Mouse (Mus musculus) forebrain, embryonic 12.5 days (tissue): ENCODE measurements at regions not wholly inside any gene's neighbourhood (a gene's known extent, or its start where the extent isn't known, plus 50 kb on each side); places are given as distances from the start of the nearest gene placed in this dataset. TPM values are rescaled to one million over a fixed set of nuclear protein-coding genes. Genes with fewer than 3 reads are reported as not detected.

Source experiments
- ATAC-seq: fragments of 200-750 bp; cut with Nextera tagmentation; 2 replicates; pipeline ENCODE4 v1.8.0; 2017; ENCODE audit warnings: moderate TSS enrichment; ENCODE audit not compliant: low FRiP score
- H3K27ac ChIP-seq: fragments of 300-500 bp; sonication (generic); 2 replicates; pipeline ENCODE4 v1.5.1; 2016; ENCODE audit warnings: mild to moderate bottlenecking
- H3K27me3 ChIP-seq: fragments of 300-500 bp; sonication (generic); 2 replicates; pipeline ENCODE4 v1.6.1; 2016; ENCODE audit warnings: mild to moderate bottlenecking
- H3K36me3 ChIP-seq: fragments of 300-500 bp; sonication (generic); replicated peaks from 2 replicates; pipeline ENCODE4 v1.6.1; 2016; ENCODE audit warnings: mild to moderate bottlenecking
- H3K4me1 ChIP-seq: fragments of 300-500 bp; sonication (generic); 2 replicates; pipeline ENCODE4 v1.6.1; 2016
- H3K4me2 ChIP-seq: fragments of 300-500 bp; sonication (generic); 2 replicates; pipeline ENCODE4 v1.6.1; 2016; ENCODE audit warnings: mild to moderate bottlenecking, moderate library complexity
- H3K4me3 ChIP-seq: fragments of 300-500 bp; sonication (generic); replicated peaks from 2 replicates; pipeline ENCODE4 v1.5.1; 2016; ENCODE audit warnings: mild to moderate bottlenecking
- H3K9ac ChIP-seq: fragments of 300-500 bp; sonication (generic); 2 replicates; pipeline ENCODE4 v1.6.1; 2016; ENCODE audit warnings: mild to moderate bottlenecking
- H3K9me3 ChIP-seq: fragments of 300-500 bp; sonication (generic); 2 replicates; pipeline ENCODE4 v1.6.1; 2016
- WGBS: fragments of 180-500 bp; shearing (Covaris S2); methylation state at CpG from one replicate; pipeline ENCODE4 v1.1.7; 2016; 5-methylcytosine and 5-hydroxymethylcytosine counted together
- microRNA-seq: library from miRNA; unstranded; fragments of <30 nt; microRNA quantifications from one replicate; pipeline ENCODE4, GENCODE M21; 2017

DNA sequence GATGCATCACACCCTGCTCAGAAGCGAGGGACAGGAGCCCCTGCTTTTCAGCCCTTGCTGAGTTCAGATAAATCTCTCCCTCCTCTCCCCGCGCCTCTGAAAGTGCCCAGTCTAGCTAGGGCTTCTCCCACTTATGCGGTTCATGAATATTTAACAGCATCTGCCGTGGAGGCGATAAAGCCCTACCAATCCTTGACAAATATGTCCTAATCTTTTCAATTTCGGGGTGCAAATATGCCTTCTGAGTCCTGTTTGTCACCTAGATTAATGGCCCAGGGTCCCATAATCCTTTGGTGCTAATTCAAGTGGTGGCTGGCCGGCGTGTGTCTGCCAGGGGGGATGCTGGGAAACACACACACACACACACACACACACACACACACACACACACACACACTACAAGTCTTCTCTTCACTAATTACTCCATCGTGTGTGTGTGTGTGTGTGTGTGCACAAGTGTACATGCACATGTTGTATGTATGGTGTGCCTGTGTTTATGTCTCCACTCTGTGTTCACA, 65.5 kb upstream of the Lhx5 start:
- ATAC-seq, result peak; percentile 75
- Histone ChIP-seq H3K9ac (peak overlapping the region; percentile 2; the same call in 1 of the 2 replicates), H3K27ac (peak overlapping the region; percentile 79), H3K4me2 (no peak overlapping the region; the same call in 1 of the 2 replicates), H3K9me3 (no peaks in the 10 kb centered on the region), H3K4me3 (no peak overlapping the region), H3K36me3 (no peaks in the 10 kb centered on the region), H3K4me1 (peaks cover 19% of the 10 kb centered on the region), H3K27me3 (0 out of 2 replicates have a peak, but pooled peaks cover 4% of the 10 kb centered on the region)
- WGBS, result 32% methylated on average over 10 of the region's 10 CpGs

DNA sequence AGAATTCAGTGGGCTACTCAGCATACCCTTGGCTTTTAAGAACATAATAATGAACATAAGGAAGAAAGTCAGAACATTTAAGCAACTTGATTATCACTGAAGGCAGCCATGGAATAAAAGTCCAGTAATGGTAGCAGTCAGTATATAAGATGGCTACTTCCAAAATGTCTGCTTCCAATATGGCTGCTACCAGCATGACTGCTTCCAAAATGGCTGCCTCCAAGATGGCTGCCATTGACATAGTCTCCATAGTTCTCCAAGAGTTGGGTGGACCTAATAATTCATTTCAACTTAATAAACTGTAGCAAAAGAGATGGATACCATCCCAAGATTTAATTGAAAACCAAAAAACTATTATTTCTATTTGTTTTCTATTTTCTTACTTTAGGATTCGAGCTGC, 62.7 kb upstream of the Lhx5 start:
- WGBS, result 89% methylated on average over 1 of the region's 1 CpGs
- ATAC-seq, result no peak

DNA sequence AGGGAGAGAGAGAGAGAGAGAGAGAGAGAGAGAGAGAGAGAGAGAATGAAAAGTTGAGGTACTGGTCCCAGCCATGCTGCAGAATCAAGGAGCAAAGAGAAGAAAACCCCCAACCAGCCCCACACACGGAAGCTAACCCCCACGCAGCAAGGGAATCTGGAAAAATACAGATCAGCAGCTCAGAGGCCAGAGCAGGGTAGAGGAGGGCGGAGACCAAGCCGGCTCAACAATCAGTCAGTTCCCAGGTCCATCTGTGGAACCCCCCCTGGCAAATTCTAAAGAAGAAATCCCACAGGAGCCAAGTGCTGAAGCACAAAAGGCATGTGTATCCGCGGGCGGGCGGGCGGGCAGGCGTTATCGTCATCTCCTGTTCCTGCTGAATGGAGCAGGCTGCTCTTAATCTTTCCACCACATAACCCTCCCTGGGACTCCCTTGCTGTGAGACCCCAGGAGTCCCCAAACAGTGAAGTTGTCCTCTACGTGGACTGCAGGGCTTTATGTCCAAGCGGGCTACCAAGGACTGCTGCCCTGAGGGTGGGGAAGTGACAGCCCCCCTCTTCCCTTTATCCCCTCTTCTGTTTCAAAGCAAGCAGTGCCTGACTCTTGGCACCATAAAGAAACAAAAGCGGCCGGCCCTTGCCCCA, 60.2 kb upstream of the Lhx5 start:
- no peak; the same call in 1 of the 2 replicates for ATAC-seq
- Histone ChIP-seq H3K27ac (peak overlapping the region; percentile 57; the same call in 1 of the 2 replicates), H3K9ac (peak overlapping the region; percentile 0; the same call in 1 of the 2 replicates), H3K4me3 (no peak overlapping the region), H3K27me3 (peaks cover 14% of the 10 kb centered on the region; the same call in 1 of the 2 replicates), H3K4me2 (peak overlapping the region; percentile 34), H3K4me1 (peaks cover 16% of the 10 kb centered on the region), H3K9me3 (no peaks in the 10 kb centered on the region), H3K36me3 (no peaks in the 10 kb centered on the region)
- 2% methylated on average over 15 of the region's 15 CpGs for WGBS

More for the DNA sequence above, 62.7 kb upstream of the Lhx5 start:
- Histone ChIP-seq H3K27ac (no peak overlapping the region), H3K9ac (no peak overlapping the region), H3K4me3 (no peak overlapping the region), H3K4me1 (peaks cover 27% of the 10 kb centered on the region), H3K4me2 (no peak overlapping the region), H3K27me3 (0 out of 2 replicates have a peak, but pooled peaks cover 12% of the 10 kb centered on the region), H3K36me3 (no peaks in the 10 kb centered on the region), H3K9me3 (no peaks in the 10 kb centered on the region)

DNA sequence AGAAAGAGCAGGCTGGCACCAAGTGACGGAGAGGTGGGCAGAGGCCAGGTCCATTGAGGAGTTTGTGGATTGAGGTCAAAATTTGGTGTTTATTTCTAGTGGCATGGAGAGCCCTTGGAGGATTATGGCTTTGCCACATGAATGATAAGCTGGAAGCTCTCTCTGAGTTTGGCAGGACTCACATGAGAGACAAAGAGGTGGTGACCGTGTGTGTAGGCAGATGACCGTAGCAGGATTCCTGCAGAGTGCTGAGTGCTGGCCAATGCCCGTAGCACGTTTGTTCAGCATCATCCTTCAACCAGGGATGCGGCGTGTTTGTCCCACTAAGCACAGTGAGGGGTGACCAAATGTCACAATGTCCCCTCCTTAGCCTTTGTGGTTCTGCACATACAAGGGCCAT, 58.1 kb upstream of the Lhx5 start:
- Histone ChIP-seq H3K36me3 (no peaks in the 10 kb centered on the region), H3K27me3 (peaks cover 14% of the 10 kb centered on the region; the same call in 1 of the 2 replicates), H3K4me3 (no peak overlapping the region), H3K27ac (no peak overlapping the region), H3K4me1 (peaks cover 12% of the 10 kb centered on the region), H3K9ac (no peak overlapping the region), H3K4me2 (no peak overlapping the region), H3K9me3 (no peaks in the 10 kb centered on the region)
- ATAC-seq, result no peak
- WGBS, result 94% methylated on average over 7 of the region's 7 CpGs

Small RNAs in the stretch of these regions (microRNA-seq; reads per million reads assigned to microRNA genes)
- gene Gm26474, result not detected
